Mouse (Mus musculus) heart, adult 2 months (tissue): Measurements from ENCODE around the gene Emid1.

Experiments
- EP300 ChIP-seq: fragments of 200-500 bp; IDR thresholded peaks from 2 replicates; pipeline ENCODE4 v1.6.1; 2011; ENCODE audit warnings: low read depth, low read length, control low read depth; ENCODE audit not compliant: insufficient read depth
- POLR2A ChIP-seq: fragments of 200-500 bp; IDR thresholded peaks from 2 replicates; pipeline ENCODE4 v1.6.1; 2011; ENCODE audit warnings: mild to moderate bottlenecking, low read depth, low read length, control low read depth; ENCODE audit not compliant: insufficient read depth

DNA sequence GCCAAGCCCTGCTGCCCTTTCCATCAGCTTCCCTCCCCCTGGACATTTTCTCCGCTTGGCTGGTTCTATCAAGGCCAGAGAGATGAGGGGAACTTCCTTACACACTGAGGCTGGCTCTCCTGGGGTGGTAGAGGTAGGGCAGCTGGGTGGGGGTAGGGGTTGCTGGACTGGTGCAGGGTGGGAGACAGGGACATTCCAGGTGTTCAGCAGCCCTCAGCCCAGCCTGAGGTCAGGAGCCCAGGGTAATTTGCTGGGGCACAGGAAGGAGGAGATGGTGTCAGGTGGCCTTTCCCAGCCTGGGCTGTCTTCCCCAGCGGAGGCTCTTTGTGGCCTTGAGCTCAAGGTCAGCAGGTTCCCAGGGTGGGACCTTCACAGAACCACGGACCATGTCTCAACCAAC is 6.5 kb downstream of the Emid1 start:
- TF ChIP-seq POLR2A (no peak), EP300 (no peak)
